Mouse (Mus musculus) ovary, adult 2 months (tissue): ENCODE data around the gene Olfr106-ps. TPM values are rescaled to one million over a fixed set of nuclear protein-coding genes. Genes with fewer than 3 reads are reported as not detected.

Experiments used
- polyA plus RNA-seq: library from polyadenylated mRNA; depleted of rRNA; stranded (reverse); fragments of >200 nt; gene quantifications from 2 replicates; pipeline ENCODE4 v1.2.3, GENCODE M21; 2012; rRNA removed

The Olfr106-ps gene
- not detected in 2 replicates for polyA plus RNA-seq

GRCm38 (mm10) chr17:37390093-37390492 lies at the start of gene Olfr106-ps:
Gene Olfr106-ps (plus strand): TSS chr17:37390393.

GRCm38 (mm10) chr17:37359282-37359681 lies 30.9 kb upstream of the Olfr106-ps start, which contains the start of gene Olfr104-ps:
Gene Olfr104-ps (plus strand): TSS chr17:37359582.

GRCm38 (mm10) chr17:37378733-37379132 lies 11.5 kb upstream of the Olfr106-ps start, which contains the start of gene Olfr105-ps:
Gene Olfr105-ps (plus strand): TSS chr17:37379033.

GRCm38 (mm10) chr17:37398926-37399325 lies 8.7 kb downstream of the Olfr106-ps start, which contains the start of gene Olfr107:
Gene Olfr107 (plus strand): TSS chr17:37399226.

GRCm38 (mm10) chr17:37445180-37445579 lies 55.0 kb downstream of the Olfr106-ps start, which contains the start of gene Olfr108:
Gene Olfr108 (plus strand): TSS chr17:37445480.

Other genes with a start within 250 kb of the Olfr106-ps start
- gene Olfr93, start 228.9 kb upstream of the Olfr106-ps start, polyA plus RNA-seq: not detected in 2 replicates
- not detected in 2 replicates for gene Ubd, start 196.5 kb upstream of the Olfr106-ps start, polyA plus RNA-seq
- not detected in 2 replicates for gene Olfr94, start 189.4 kb upstream of the Olfr106-ps start, polyA plus RNA-seq
- gene Olfr95, start 177.3 kb upstream of the Olfr106-ps start, polyA plus RNA-seq: not detected in 2 replicates
- not detected in 2 replicates for gene Olfr96, start 170.2 kb upstream of the Olfr106-ps start, polyA plus RNA-seq
- not detected in 2 replicates for gene Olfr97, start 153.1 kb upstream of the Olfr106-ps start, polyA plus RNA-seq
- gene Olfr98, start 126.6 kb upstream of the Olfr106-ps start, polyA plus RNA-seq: not detected in 2 replicates
- 11.7 and 12.1 TPM in 2 replicates for gene H2-M3, start 120.2 kb upstream of the Olfr106-ps start, polyA plus RNA-seq
- not detected in 2 replicates for gene Olfr99, start 106.9 kb upstream of the Olfr106-ps start, polyA plus RNA-seq
- not detected in 2 replicates for gene Olfr101, start 86.1 kb upstream of the Olfr106-ps start, polyA plus RNA-seq
- not detected in 2 replicates for gene Olfr102, start 73.3 kb upstream of the Olfr106-ps start, polyA plus RNA-seq
- gene Olfr103, start 50.7 kb upstream of the Olfr106-ps start, polyA plus RNA-seq: not detected in 2 replicates
- gene Olfr104-ps, start 30.8 kb upstream of the Olfr106-ps start, polyA plus RNA-seq: not detected in 2 replicates
- gene Olfr105-ps, start 11.4 kb upstream of the Olfr106-ps start, polyA plus RNA-seq: not detected in 2 replicates
- not detected in 2 replicates for gene Olfr107, start 8.8 kb downstream of the Olfr106-ps start, polyA plus RNA-seq
- not detected in 2 replicates for gene Olfr108, start 55.1 kb downstream of the Olfr106-ps start, polyA plus RNA-seq
- gene Olfr109, start 68.5 kb downstream of the Olfr106-ps start, polyA plus RNA-seq: not detected in 2 replicates
- gene H2-M2, start 93.2 kb downstream of the Olfr106-ps start, polyA plus RNA-seq: 0.14 and 0.19 TPM in 2 replicates
- gene Olfr110, start 102.1 kb downstream of the Olfr106-ps start, polyA plus RNA-seq: not detected in 2 replicates
- gene Olfr111, start 117.6 kb downstream of the Olfr106-ps start, polyA plus RNA-seq: not detected in 2 replicates
- gene Olfr112, start 179.1 kb downstream of the Olfr106-ps start, polyA plus RNA-seq: not detected in 2 replicates
- not detected in 2 replicates for gene Olfr113, start 187.3 kb downstream of the Olfr106-ps start, polyA plus RNA-seq
- not detected in 2 replicates for gene Olfr114, start 202.3 kb downstream of the Olfr106-ps start, polyA plus RNA-seq
- gene Olfr115, start 236.7 kb downstream of the Olfr106-ps start, polyA plus RNA-seq: not detected in 2 replicates
- not detected in 2 replicates for gene Olfr116, start 236.8 kb downstream of the Olfr106-ps start, polyA plus RNA-seq